19 mouse cellular contexts compared by ENCODE assay signal in the genomic region with DNA sequence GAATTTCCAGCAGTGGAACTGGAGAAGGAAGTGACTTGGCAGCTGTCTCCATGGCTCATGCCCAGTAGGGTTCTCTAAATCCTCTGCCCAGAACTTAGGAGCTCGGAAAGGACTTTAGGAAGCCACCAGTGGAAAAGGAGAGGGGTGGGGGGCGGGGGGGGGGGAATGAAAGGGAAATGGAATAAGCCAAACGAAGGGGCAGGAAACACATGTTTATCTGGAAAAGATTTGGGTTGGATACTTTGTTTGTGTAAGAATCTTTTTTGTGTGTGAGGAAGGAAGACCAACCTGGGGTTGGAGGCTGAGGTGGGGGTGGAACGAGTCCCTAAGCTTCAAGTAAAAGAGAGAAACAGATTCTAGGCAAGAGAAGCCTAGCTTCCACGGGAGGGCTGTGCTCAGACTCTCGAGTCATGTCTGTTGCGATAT.
DNase-seq lines count a peak whose midpoint lies in the region; ATAC-seq lines count a peak whose summit lies in the region.
"Had no signal": no experiment of that assay in that cellular context is flagged by ENCODE, and none has a peak within 500 bp of the region (broad histone marks: within the 10 kb centered on the region; RNA-seq: fewer than 3 reads in every experiment).

No protein-coding gene starts in this region.

- peak overlapping the region; percentile 59 for H3K27ac ChIP-seq in heart, embryonic 11.5 days (ENCODE audit: low read depth, low read length)
- H3K27ac ChIP-seq in kidney, embryonic 15.5 days, result peak overlapping the region; percentile 37; the same call in 1 of the 2 replicates
- H3K27ac ChIP-seq: forebrain, embryonic 13.5 days; hindbrain, embryonic 14.5 days; limb, embryonic 15.5 days; midbrain, embryonic 15.5 days; neural tube, embryonic 12.5 days had no signal

- H3K9ac ChIP-seq in heart, embryonic 11.5 days (ENCODE audit: low read depth, low read length), result no peak overlapping the region
- no peak overlapping the region for H3K9ac ChIP-seq in kidney, embryonic 15.5 days
- H3K9ac ChIP-seq: forebrain, embryonic 13.5 days; hindbrain, embryonic 14.5 days; limb, embryonic 15.5 days; midbrain, embryonic 15.5 days; neural tube, embryonic 12.5 days had no signal

- 0 out of 2 replicates have a peak, but pooled peaks have one; percentile 29 for ATAC-seq in heart, embryonic 11.5 days (replicated peaks; ENCODE audit: insufficient number of reproducible peaks, low FRiP score, low TSS enrichment)
- no peak for ATAC-seq in kidney, embryonic 15.5 days (replicated peaks; ENCODE audit: low FRiP score)
- ATAC-seq: forebrain, embryonic 13.5 days; midbrain, embryonic 15.5 days; Patski had no signal

- peaks cover 30% of the 10 kb centered on the region for H3K4me1 ChIP-seq in heart, embryonic 11.5 days (ENCODE audit: control insufficient read depth, insufficient read depth, low read length)
- peaks cover 19% of the 10 kb centered on the region; the same call in 1 of the 2 replicates for H3K4me1 ChIP-seq in kidney, embryonic 15.5 days
- H3K4me1 ChIP-seq: midbrain, embryonic 15.5 days; neural tube, embryonic 12.5 days had no signal

- H3K27me3 ChIP-seq in heart, embryonic 11.5 days (ENCODE audit: control insufficient read depth, insufficient read depth, low read length), result no peaks in the 10 kb centered on the region
- no peaks in the 10 kb centered on the region for H3K27me3 ChIP-seq in kidney, embryonic 15.5 days
- H3K27me3 ChIP-seq: forebrain, embryonic 13.5 days; limb, embryonic 15.5 days; midbrain, embryonic 15.5 days; neural tube, embryonic 12.5 days had no signal

- no peak overlapping the region for H3K4me2 ChIP-seq in heart, embryonic 11.5 days
- H3K4me2 ChIP-seq in kidney, embryonic 15.5 days, result no peak overlapping the region
- H3K4me2 ChIP-seq: forebrain, embryonic 13.5 days; hindbrain, embryonic 14.5 days; limb, embryonic 15.5 days; midbrain, embryonic 15.5 days; neural tube, embryonic 12.5 days had no signal

- intact Hi-C loops in heart, postnatal 14 days (cut with DNase I), result loop anchor here (5.0 kb wide), 1 partner anchor 51 kb away; no protein-coding TSS in a partner anchor
- intact Hi-C loops in left cerebral cortex, postnatal 10 days (cut with DNase I), result no loop called here
- intact Hi-C loops in gastrocnemius, postnatal 14 days (cut with DNase I; ENCODE audit: low total_unique reads), result no loop called here

- no peaks in the 10 kb centered on the region for H3K9me3 ChIP-seq in heart, embryonic 11.5 days (replicated peaks; ENCODE audit: control insufficient read depth, low read length)
- H3K9me3 ChIP-seq in kidney, embryonic 15.5 days (replicated peaks), result no peaks in the 10 kb centered on the region
- H3K9me3 ChIP-seq: forebrain, embryonic 13.5 days; limb, embryonic 15.5 days; midbrain, embryonic 15.5 days; neural tube, embryonic 12.5 days had no signal

- WGBS in heart, embryonic 11.5 days (ENCODE audit: insufficient replicate concordance), result 52% methylated on average over 7 of the region's 7 CpGs
- WGBS in kidney, embryonic 15.5 days, result 60% methylated on average over 7 of the region's 7 CpGs

- DNase-seq in heart, adult 18-20 months, result peak; percentile 42 to 80
- DNase-seq in heart, postnatal 14 days, result no peak
- peak; percentile 36 for DNase-seq in lung, postnatal 14 days
- DNase-seq in adrenal gland, adult 2 months, result no peak
- DNase-seq in left cerebral cortex, postnatal 10 days (ENCODE audit: extremely low spot score in 1 of 2, low spot score in 2 of 2), result no peak
- DNase-seq in gastrocnemius, postnatal 14 days, result no peak
- DNase-seq: cerebellum, adult 18-20 months; gastrocnemius, postnatal 25 days; retina, postnatal 1 day; spleen, adult 18-20 months; thymus, postnatal 4 days had no signal

- no peaks in the 10 kb centered on the region for H3K36me3 ChIP-seq in heart, embryonic 11.5 days (ENCODE audit: control insufficient read depth, insufficient read depth, low read length)
- no peaks in the 10 kb centered on the region for H3K36me3 ChIP-seq in kidney, embryonic 15.5 days
- H3K36me3 ChIP-seq: limb, embryonic 15.5 days; midbrain, embryonic 15.5 days; neural tube, embryonic 12.5 days had no signal

- no peak overlapping the region for H3K4me3 ChIP-seq in heart, embryonic 11.5 days (ENCODE audit: low read depth, low read length)
- no peak overlapping the region for H3K4me3 ChIP-seq in kidney, embryonic 15.5 days (replicated peaks)
- H3K4me3 ChIP-seq: forebrain, embryonic 13.5 days; limb, embryonic 15.5 days; midbrain, embryonic 15.5 days; neural tube, embryonic 12.5 days had no signal

Comparison
In these comparisons a context has a peak if more than half of its experiments do, and no peak if none do; other contexts are left out.
1. DNase-seq: peak in heart, adult 18-20 months (2 of 2) and lung, postnatal 14 days (single experiment); none in heart, postnatal 14 days (0 of 2), adrenal gland, adult 2 months (single experiment), left cerebral cortex, postnatal 10 days (0 of 2) and gastrocnemius, postnatal 14 days (single experiment).